Mouse (Mus musculus): ENCODE results near the gene Eid2b. TPM values are rescaled to one million over a fixed set of nuclear protein-coding genes. Genes with fewer than 3 reads are reported as not detected.

The Eid2b gene
- polyA plus RNA-seq, 1 experiment from 2014 or later, result 15.4 TPM

GRCm38 (mm10) chr7:28267129-28268041 lies 10.2 kb upstream of the Eid2b start, which contains the start of gene Eid2:
Eid2 (plus strand) TSS chr7:28267881.
- peak within 1 kb of the TSS; percentile 96 for H3K4me3 ChIP-seq (ENCODE audit: low read depth, low read length)
- ATAC-seq (replicated peaks; ENCODE audit: low FRiP score), result peak; percentile 83
- H3K36me3 ChIP-seq (ENCODE audit: control insufficient read depth, insufficient read depth, low read length), result peaks cover 2% of the 10 kb centered on the region; the same call in 1 of the 2 replicates
- H3K9me3 ChIP-seq (ENCODE audit: control insufficient read depth, low read length), result no peaks in the 10 kb centered on the region; the same call in 1 of the 2 replicates
- peak within 1 kb of the TSS; percentile 68 for H3K27ac ChIP-seq (ENCODE audit: low read depth, low read length)
- DNase-seq (ENCODE audit: low spot score), result peak; percentile 93
- 0 out of 2 replicates have a peak, but pooled peaks cover 2% of the 10 kb centered on the region for H3K4me1 ChIP-seq (replicated peaks; ENCODE audit: control insufficient read depth, insufficient read depth, low read length)
- peak within 1 kb of the TSS; percentile 72 for H3K4me2 ChIP-seq (ENCODE audit: low read depth, low read length, severe bottlenecking)
- no peaks in the 10 kb centered on the region for H3K27me3 ChIP-seq (ENCODE audit: control insufficient read depth, insufficient read depth, low read length)
- 7% methylated on average over 57 of the region's 57 CpGs for WGBS
- peak within 1 kb of the TSS; percentile 99 for H3K9ac ChIP-seq (ENCODE audit: low read length)

GRCm38 (mm10) chr7:28268042-28268531 lies 9.5 kb upstream of the Eid2b start:
- 0 out of 2 replicates have a peak, but pooled peaks cover 2% of the 10 kb centered on the region for H3K4me1 ChIP-seq (replicated peaks; ENCODE audit: control insufficient read depth, insufficient read depth, low read length)
- H3K9me3 ChIP-seq (ENCODE audit: control insufficient read depth, low read length), result no peaks in the 10 kb centered on the region; the same call in 1 of the 2 replicates
- peak overlapping the region; percentile 96 for H3K4me3 ChIP-seq (ENCODE audit: low read depth, low read length)
- peak overlapping the region; percentile 99 for H3K9ac ChIP-seq (ENCODE audit: low read length)
- peak overlapping the region; percentile 68 for H3K27ac ChIP-seq (ENCODE audit: low read depth, low read length)
- DNase-seq (ENCODE audit: low spot score), result peak; percentile 81
- H3K27me3 ChIP-seq (ENCODE audit: control insufficient read depth, insufficient read depth, low read length), result no peaks in the 10 kb centered on the region
- H3K36me3 ChIP-seq (ENCODE audit: control insufficient read depth, insufficient read depth, low read length), result peaks cover 2% of the 10 kb centered on the region; the same call in 1 of the 2 replicates
- WGBS, result under 1% methylated on average over 46 of the region's 62 CpGs
- peak overlapping the region; percentile 72 for H3K4me2 ChIP-seq (ENCODE audit: low read depth, low read length, severe bottlenecking)
- ATAC-seq (replicated peaks; ENCODE audit: low FRiP score), result peak; percentile 77

GRCm38 (mm10) chr7:28268576-28268975 lies 9.0 kb upstream of the Eid2b start:
- peak overlapping the region; percentile 96 for H3K4me3 ChIP-seq (ENCODE audit: low read depth, low read length)
- peak overlapping the region; percentile 99 for H3K9ac ChIP-seq (ENCODE audit: low read length)
- H3K27ac ChIP-seq (ENCODE audit: low read depth, low read length), result no peak overlapping the region
- no peaks in the 10 kb centered on the region for H3K27me3 ChIP-seq (ENCODE audit: control insufficient read depth, insufficient read depth, low read length)
- no peaks in the 10 kb centered on the region; the same call in 1 of the 2 replicates for H3K9me3 ChIP-seq (ENCODE audit: control insufficient read depth, low read length)
- peak overlapping the region; percentile 72 for H3K4me2 ChIP-seq (ENCODE audit: low read depth, low read length, severe bottlenecking)
- DNase-seq (ENCODE audit: low spot score) (no peak), ATAC-seq (replicated peaks; ENCODE audit: low FRiP score) (no peak)
- WGBS, result 36% methylated on average over 16 of the region's 16 CpGs
- 0 out of 2 replicates have a peak, but pooled peaks cover 2% of the 10 kb centered on the region for H3K4me1 ChIP-seq (replicated peaks; ENCODE audit: control insufficient read depth, insufficient read depth, low read length)
- peaks cover 2% of the 10 kb centered on the region; the same call in 1 of the 2 replicates for H3K36me3 ChIP-seq (ENCODE audit: control insufficient read depth, insufficient read depth, low read length)

GRCm38 (mm10) chr7:28269355-28269754 lies 8.2 kb upstream of the Eid2b start:
- H3K27ac ChIP-seq (ENCODE audit: low read depth, low read length), result no peak overlapping the region
- H3K9ac ChIP-seq (ENCODE audit: low read length), result no peak overlapping the region
- DNase-seq (ENCODE audit: low spot score) (no peak), ATAC-seq (replicated peaks; ENCODE audit: low FRiP score) (no peak)
- H3K4me1 ChIP-seq (replicated peaks; ENCODE audit: control insufficient read depth, insufficient read depth, low read length), result 0 out of 2 replicates have a peak, but pooled peaks cover 2% of the 10 kb centered on the region
- peaks cover 2% of the 10 kb centered on the region; the same call in 1 of the 2 replicates for H3K36me3 ChIP-seq (ENCODE audit: control insufficient read depth, insufficient read depth, low read length)
- 96% methylated on average over 12 of the region's 12 CpGs for WGBS
- no peak overlapping the region for H3K4me3 ChIP-seq (ENCODE audit: low read depth, low read length)
- H3K9me3 ChIP-seq (ENCODE audit: control insufficient read depth, low read length), result no peaks in the 10 kb centered on the region; the same call in 1 of the 2 replicates
- H3K27me3 ChIP-seq (ENCODE audit: control insufficient read depth, insufficient read depth, low read length), result no peaks in the 10 kb centered on the region
- no peak overlapping the region for H3K4me2 ChIP-seq (ENCODE audit: low read depth, low read length, severe bottlenecking)

- WGBS, result 71% methylated on average over 3 of the region's 3 CpGs
- H3K4me3 ChIP-seq (ENCODE audit: low read depth, low read length), result no peak overlapping the region
- H3K36me3 ChIP-seq (ENCODE audit: control insufficient read depth, insufficient read depth, low read length), result peaks cover 2% of the 10 kb centered on the region; the same call in 1 of the 2 replicates
- H3K9me3 ChIP-seq (ENCODE audit: control insufficient read depth, low read length), result no peaks in the 10 kb centered on the region; the same call in 1 of the 2 replicates
- ATAC-seq (replicated peaks; ENCODE audit: low FRiP score) (no peak), DNase-seq (ENCODE audit: low spot score) (no peak)
- 0 out of 2 replicates have a peak, but pooled peaks cover 2% of the 10 kb centered on the region for H3K4me1 ChIP-seq (replicated peaks; ENCODE audit: control insufficient read depth, insufficient read depth, low read length)
- H3K27me3 ChIP-seq (ENCODE audit: control insufficient read depth, insufficient read depth, low read length), result no peaks in the 10 kb centered on the region
- H3K27ac ChIP-seq (ENCODE audit: low read depth, low read length), result no peak overlapping the region
- H3K9ac ChIP-seq (ENCODE audit: low read length), result no peak overlapping the region
- no peak overlapping the region for H3K4me2 ChIP-seq (ENCODE audit: low read depth, low read length, severe bottlenecking)
Observed at GRCm38 (mm10) chr7:28271761-28272160, 5.8 kb upstream of the Eid2b start.

GRCm38 (mm10) chr7:28277237-28277614 lies 313 bp upstream of the Eid2b start:
- ATAC-seq (replicated peaks; ENCODE audit: low FRiP score) (peak; percentile 37; the same call in 1 of the 2 replicates), DNase-seq (ENCODE audit: low spot score) (no peak)
- Histone ChIP-seq H3K9ac (ENCODE audit: low read length) (no peak overlapping the region), H3K4me3 (ENCODE audit: low read depth, low read length) (no peak overlapping the region), H3K27me3 (ENCODE audit: control insufficient read depth, insufficient read depth, low read length) (no peaks in the 10 kb centered on the region), H3K27ac (ENCODE audit: low read depth, low read length) (no peak overlapping the region), H3K4me2 (ENCODE audit: low read depth, low read length, severe bottlenecking) (no peak overlapping the region), H3K36me3 (ENCODE audit: control insufficient read depth, insufficient read depth, low read length) (no peaks in the 10 kb centered on the region), H3K4me1 (replicated peaks; ENCODE audit: control insufficient read depth, insufficient read depth, low read length) (peaks cover 3% of the 10 kb centered on the region; the same call in 1 of the 2 replicates), H3K9me3 (ENCODE audit: control insufficient read depth, low read length) (no peaks in the 10 kb centered on the region)
- WGBS, result 65% methylated on average over 8 of the region's 8 CpGs

GRCm38 (mm10) chr7:28278279-28278652 lies 727 bp downstream of the Eid2b start:
- ATAC-seq (replicated peaks; ENCODE audit: low FRiP score) (no peak), DNase-seq (ENCODE audit: low spot score) (no peak)
- H3K4me3 ChIP-seq (ENCODE audit: low read depth, low read length), result peak overlapping the region; percentile 61
- H3K36me3 ChIP-seq (ENCODE audit: control insufficient read depth, insufficient read depth, low read length), result no peaks in the 10 kb centered on the region
- H3K4me2 ChIP-seq (ENCODE audit: low read depth, low read length, severe bottlenecking), result peak overlapping the region; percentile 83
- H3K27me3 ChIP-seq (ENCODE audit: control insufficient read depth, insufficient read depth, low read length), result no peaks in the 10 kb centered on the region
- H3K9me3 ChIP-seq (ENCODE audit: control insufficient read depth, low read length), result no peaks in the 10 kb centered on the region
- H3K9ac ChIP-seq (ENCODE audit: low read length), result peak overlapping the region; percentile 93
- H3K4me1 ChIP-seq (replicated peaks; ENCODE audit: control insufficient read depth, insufficient read depth, low read length), result peaks cover 3% of the 10 kb centered on the region; the same call in 1 of the 2 replicates
- WGBS, result 84% methylated on average over 7 of the region's 7 CpGs
- no peak overlapping the region for H3K27ac ChIP-seq (ENCODE audit: low read depth, low read length)

- WGBS, result 81% methylated on average over 7 of the region's 7 CpGs
Observed at GRCm38 (mm10) chr7:28280630-28281029, 3.1 kb downstream of the Eid2b start.

More at GRCm38 (mm10) chr7:28280630-28281029, 3.1 kb downstream of the Eid2b start:
- Histone ChIP-seq H3K4me3 (ENCODE audit: low read depth, low read length) (no peak overlapping the region), H3K27ac (ENCODE audit: low read depth, low read length) (no peak overlapping the region), H3K4me1 (replicated peaks; ENCODE audit: control insufficient read depth, insufficient read depth, low read length) (peaks cover 3% of the 10 kb centered on the region; the same call in 1 of the 2 replicates), H3K9me3 (ENCODE audit: control insufficient read depth, low read length) (no peaks in the 10 kb centered on the region), H3K9ac (ENCODE audit: low read length) (no peak overlapping the region), H3K27me3 (ENCODE audit: control insufficient read depth, insufficient read depth, low read length) (no peaks in the 10 kb centered on the region), H3K4me2 (ENCODE audit: low read depth, low read length, severe bottlenecking) (no peak overlapping the region), H3K36me3 (ENCODE audit: control insufficient read depth, insufficient read depth, low read length) (no peaks in the 10 kb centered on the region)
- ATAC-seq (replicated peaks; ENCODE audit: low FRiP score), result no peak
- no peak for DNase-seq (ENCODE audit: low spot score)
